Mouse (Mus musculus) liver, adult (tissue): ENCODE results near the gene Zbtb17.

Source experiments
- GATA4 ChIP-seq: IDR thresholded peaks from 2 replicates; pipeline ENCODE4 v1.6.1; 2014; ENCODE audit warnings: mild to moderate bottlenecking, low read length; ENCODE audit not compliant: insufficient replicate concordance

Gene Zbtb17

GRCm38 (mm10) chr4:141422841-141423240, 21.6 kb upstream of the Zbtb17 start:
- TF ChIP-seq GATA4 = no peak

- TF ChIP-seq GATA4 = no peak
Observed at GRCm38 (mm10) chr4:141423288-141423687, 21.2 kb upstream of the Zbtb17 start.

- no peak for TF ChIP-seq GATA4
Observed at GRCm38 (mm10) chr4:141423691-141424431, 20.6 kb upstream of the Zbtb17 start.

GRCm38 (mm10) chr4:141425484-141426479, 18.7 kb upstream of the Zbtb17 start:
- no peak for TF ChIP-seq GATA4

GRCm38 (mm10) chr4:141426796-141427745, 17.4 kb upstream of the Zbtb17 start:
- TF ChIP-seq GATA4 = no peak

- TF ChIP-seq GATA4 = no peak
Observed at GRCm38 (mm10) chr4:141427921-141428320, 16.5 kb upstream of the Zbtb17 start.

GRCm38 (mm10) chr4:141429381-141429780, 15.1 kb upstream of the Zbtb17 start:
- no peak for TF ChIP-seq GATA4

- no peak for TF ChIP-seq GATA4
Observed at GRCm38 (mm10) chr4:141429847-141430246, 14.6 kb upstream of the Zbtb17 start.

- no peak for TF ChIP-seq GATA4
Observed at GRCm38 (mm10) chr4:141430997-141431396, 13.5 kb upstream of the Zbtb17 start.

- no peak for TF ChIP-seq GATA4
Observed at GRCm38 (mm10) chr4:141432666-141433065, 11.8 kb upstream of the Zbtb17 start.

GRCm38 (mm10) chr4:141433191-141433590, 11.3 kb upstream of the Zbtb17 start:
- no peak for TF ChIP-seq GATA4

GRCm38 (mm10) chr4:141435974-141436373, 8.5 kb upstream of the Zbtb17 start, which contains the start of gene Srarp:
TSS of gene Srarp (minus strand) at chr4:141436105.
- no peak for TF ChIP-seq GATA4

GRCm38 (mm10) chr4:141439083-141439803, 5.2 kb upstream of the Zbtb17 start:
- TF ChIP-seq GATA4 = no peak

GRCm38 (mm10) chr4:141440877-141441276, 3.6 kb upstream of the Zbtb17 start:
- TF ChIP-seq GATA4 = no peak
